Mouse (Mus musculus) gastrocnemius, adult 2 months (tissue): ENCODE results near the gene Gm10073. TPM values are rescaled to one million over a fixed set of nuclear protein-coding genes. Genes with fewer than 3 reads are reported as not detected.
A peak's percentile ranks its signal among the peaks of the same experiment; 100 is the strongest.

Source experiments
- DNase-seq: peaks from one replicate; pipeline ENCODE4 v3.0.0; 2022
- H3K27ac ChIP-seq: fragments of 200-600 bp; 2 replicates; pipeline ENCODE4 v1.8.1; 2022; ENCODE audit warnings: mild to moderate bottlenecking
- H3K4me3 ChIP-seq: fragments of 200-600 bp; 2 replicates; pipeline ENCODE4 v1.8.1; 2022; ENCODE audit warnings: mild to moderate bottlenecking, moderate library complexity
- CTCF ChIP-seq: fragments of 200-600 bp; IDR thresholded peaks from 2 replicates; pipeline ENCODE4 v1.8.1; 2022; ENCODE audit warnings: antibody characterized with exemption, mild to moderate bottlenecking, moderate library complexity
- intact Hi-C: fragments of 180-260 bp; cut with DNase I; formaldehyde crosslinking; loops from one replicate; pipeline ENCODE4 v1.15.1; 2025
- total RNA-seq, 2 experiments: library from RNA; stranded (reverse); gene quantifications; 2 replicates each; pipeline ENCODE4 v1.2.3; 2021

The Gm10073 gene
- total RNA-seq, 2 experiments from 2014 or later = 92.2 to 103 TPM

DNA sequence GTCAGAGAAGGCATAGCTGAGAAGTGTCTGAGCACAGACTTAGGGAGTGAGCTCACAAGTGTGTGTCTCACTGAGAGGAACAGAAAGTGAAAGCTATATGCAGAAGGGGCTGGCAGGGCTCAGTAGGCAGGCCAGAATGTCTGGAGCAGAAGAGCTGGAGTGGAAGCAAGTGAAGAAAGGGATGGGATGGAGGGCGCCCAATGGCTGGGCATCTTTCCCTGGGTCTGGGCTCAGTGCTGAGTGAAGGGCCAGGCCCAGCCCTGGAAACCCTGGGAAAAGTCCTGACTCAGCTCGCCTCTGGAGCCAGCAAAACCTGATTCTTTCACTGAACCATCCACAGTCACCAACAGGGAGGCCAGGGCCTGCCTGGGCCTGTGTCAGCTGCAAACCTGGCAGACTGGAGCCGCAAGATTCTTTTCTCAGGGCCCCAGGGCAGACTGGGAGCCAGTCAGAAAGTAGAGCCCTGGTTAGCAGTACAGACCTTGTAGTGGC is 9.5 kb downstream of the Gm10073 start:
- peak; percentile 57 for DNase-seq
- Histone ChIP-seq H3K4me3 (no peak overlapping the region), H3K27ac (peak overlapping the region; percentile 50)
- intact Hi-C loops = no loop called here
- TF ChIP-seq CTCF = no peak

GRCm38 (mm10) chr8:106561097-106561865 is 12.0 kb downstream of the Gm10073 start:
- H3K27ac ChIP-seq = 0 out of 2 replicates have a peak overlapping the region, but pooled peaks have one; percentile 1
- intact Hi-C loops = loop anchor here (1.0 kb wide), 1 partner anchor 86 kb away; no protein-coding TSS in a partner anchor
- no peak overlapping the region; the same call in 1 of the 2 replicates for H3K4me3 ChIP-seq
- peak; percentile 88 for TF ChIP-seq CTCF
- DNase-seq = peak; percentile 87

DNA sequence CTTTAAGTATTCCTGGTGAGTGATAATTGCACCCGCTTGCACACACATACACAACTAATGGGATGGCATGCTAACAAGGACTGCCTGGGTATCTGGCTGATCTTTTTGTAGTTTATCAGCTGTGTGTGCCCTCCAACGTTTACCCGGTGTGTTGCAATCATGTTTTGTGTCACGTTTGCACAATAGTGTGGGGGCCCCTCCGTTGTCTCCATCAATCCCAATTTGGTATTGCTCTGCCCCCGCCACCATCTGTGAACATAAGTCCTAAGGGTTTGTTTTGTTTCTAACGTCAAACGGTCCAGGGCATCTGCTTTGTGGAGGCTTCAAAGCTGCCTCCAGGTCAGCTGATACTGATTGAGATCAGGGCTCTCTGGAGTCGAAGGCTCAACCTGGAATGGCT is 13.4 kb downstream of the Gm10073 start:
- intact Hi-C loops = no loop called here
- DNase-seq = no peak
- no peak for TF ChIP-seq CTCF
- no peak overlapping the region for H3K4me3 ChIP-seq
- H3K27ac ChIP-seq = no peak overlapping the region

GRCm38 (mm10) chr8:106556068-106556645 is 17.1 kb downstream of the Gm10073 start:
- intact Hi-C loops = no loop called here
- DNase-seq = no peak
- TF ChIP-seq CTCF = no peak
- Histone ChIP-seq H3K27ac (no peak overlapping the region), H3K4me3 (no peak overlapping the region)

DNA sequence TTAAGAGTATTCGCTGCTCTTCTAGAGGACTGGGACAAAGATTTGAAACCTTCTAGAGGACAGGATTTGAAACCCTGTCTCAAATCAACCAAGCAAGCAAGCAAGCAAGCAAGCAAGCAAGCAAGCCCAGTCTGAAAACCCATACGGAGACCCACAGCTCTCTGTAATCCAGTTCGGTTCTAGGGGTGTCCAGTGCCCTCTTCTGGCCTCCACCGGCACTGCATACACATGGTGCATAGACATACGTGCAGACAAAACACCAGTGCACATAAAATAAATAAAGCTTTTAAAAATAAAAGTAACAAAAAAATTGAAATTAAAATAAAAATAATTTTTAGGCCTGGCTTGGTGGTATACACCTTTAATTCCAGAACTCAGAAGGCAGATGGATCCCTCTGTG is 19.2 kb downstream of the Gm10073 start:
- intact Hi-C loops = no loop called here
- no peak for TF ChIP-seq CTCF
- Histone ChIP-seq H3K27ac (no peak overlapping the region), H3K4me3 (no peak overlapping the region)
- DNase-seq = no peak

DNA sequence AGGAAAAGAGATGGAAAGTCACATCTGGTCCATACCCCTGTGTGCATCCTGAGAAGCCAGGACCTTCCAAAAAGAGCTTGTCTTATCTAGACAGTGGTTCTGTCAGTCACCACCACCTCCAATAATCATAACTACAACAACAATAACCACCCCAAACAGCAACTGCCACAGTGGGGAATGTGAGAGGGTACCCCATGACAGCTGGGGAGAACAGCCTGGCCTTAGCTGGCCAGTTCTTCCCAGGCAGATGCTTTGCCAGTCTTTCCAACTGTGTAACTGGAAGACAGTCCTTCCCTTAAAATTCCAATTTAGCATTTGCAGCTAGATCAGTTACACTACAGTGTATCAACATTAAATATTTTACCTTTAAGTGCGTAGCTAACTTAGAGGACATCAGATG is 22.4 kb downstream of the Gm10073 start:
- DNase-seq = no peak
- Histone ChIP-seq H3K4me3 (no peak overlapping the region), H3K27ac (no peak overlapping the region)
- no peak for TF ChIP-seq CTCF
- intact Hi-C loops = no loop called here

DNA sequence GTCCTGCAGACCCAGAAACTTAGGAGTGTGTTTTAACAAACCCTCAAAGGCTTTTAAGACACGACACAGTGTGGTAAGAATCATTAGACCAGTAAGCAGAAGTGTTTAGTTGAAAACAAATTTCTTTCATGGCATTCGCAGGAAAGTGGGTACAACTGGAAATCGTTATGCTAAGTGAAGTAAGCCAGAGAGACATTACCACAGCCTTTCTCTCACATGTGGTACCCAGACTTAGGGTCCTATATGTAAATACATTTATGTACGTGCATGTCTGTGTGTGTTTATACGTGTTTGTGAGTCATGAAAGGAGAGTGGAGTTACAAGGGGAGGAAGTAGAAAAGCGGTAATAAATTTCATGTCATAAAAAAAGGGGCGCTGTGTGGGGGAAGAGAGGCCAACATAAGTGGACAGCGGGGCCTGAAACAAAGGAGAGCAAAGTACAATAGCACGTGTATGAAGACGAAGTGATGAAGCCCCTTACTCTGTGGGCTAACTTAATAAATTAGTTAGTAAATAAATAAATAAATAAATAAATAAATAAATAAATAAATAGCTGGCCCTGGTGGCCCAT is 24.8 kb downstream of the Gm10073 start:
- TF ChIP-seq CTCF = no peak
- Histone ChIP-seq H3K27ac (no peak overlapping the region), H3K4me3 (no peak overlapping the region)
- intact Hi-C loops = no loop called here
- no peak for DNase-seq

- H3K4me3 ChIP-seq = no peak overlapping the region
- H3K27ac ChIP-seq = no peak overlapping the region
- TF ChIP-seq CTCF = no peak
- intact Hi-C loops = no loop called here
- no peak for DNase-seq
Measured at GRCm38 (mm10) chr8:106546746-106547145, 26.5 kb downstream of the Gm10073 start.

DNA sequence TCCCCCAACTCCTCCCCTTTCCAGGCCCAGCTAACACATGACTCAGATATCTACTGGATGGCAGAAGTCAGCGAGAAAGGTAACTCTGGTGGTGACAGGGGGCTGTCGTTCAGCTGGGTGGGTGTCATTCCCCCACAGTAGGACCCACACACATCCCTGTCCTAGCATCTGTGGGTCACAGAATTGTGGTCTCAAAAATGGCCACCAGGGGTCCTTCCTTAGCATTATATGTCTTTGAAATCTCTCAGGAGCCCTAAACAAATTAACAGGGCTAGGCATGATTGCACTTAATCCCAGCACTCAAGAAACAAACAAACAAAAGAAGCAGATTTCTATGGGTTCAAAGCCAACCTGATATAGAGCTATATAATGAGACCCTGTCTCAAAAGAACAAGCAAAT is 28.1 kb downstream of the Gm10073 start:
- Histone ChIP-seq H3K4me3 (no peak overlapping the region), H3K27ac (no peak overlapping the region)
- intact Hi-C loops = no loop called here
- DNase-seq = no peak
- peak; percentile 36 for TF ChIP-seq CTCF

DNA sequence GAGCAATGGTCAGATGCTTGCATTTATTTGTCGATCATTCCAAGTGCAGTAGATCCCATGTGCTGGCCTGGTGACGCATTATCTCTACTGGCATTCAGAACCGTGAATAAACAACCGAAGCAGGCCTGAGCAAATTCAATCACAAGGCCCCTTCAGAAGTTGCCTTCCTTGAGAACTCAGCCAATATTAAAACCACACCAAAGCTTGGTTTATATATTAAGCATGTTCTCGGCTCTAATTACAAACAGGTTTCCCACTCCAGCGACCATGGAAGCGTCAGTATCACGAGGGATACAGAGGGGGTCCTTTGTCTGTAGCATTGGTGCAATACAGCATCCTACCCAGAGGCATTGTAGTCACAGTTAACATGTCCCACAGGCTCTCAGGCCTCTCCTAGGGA is 30.2 kb downstream of the Gm10073 start:
- no peak for TF ChIP-seq CTCF
- Histone ChIP-seq H3K27ac (no peak overlapping the region), H3K4me3 (no peak overlapping the region)
- DNase-seq = no peak
- intact Hi-C loops = no loop called here

DNA sequence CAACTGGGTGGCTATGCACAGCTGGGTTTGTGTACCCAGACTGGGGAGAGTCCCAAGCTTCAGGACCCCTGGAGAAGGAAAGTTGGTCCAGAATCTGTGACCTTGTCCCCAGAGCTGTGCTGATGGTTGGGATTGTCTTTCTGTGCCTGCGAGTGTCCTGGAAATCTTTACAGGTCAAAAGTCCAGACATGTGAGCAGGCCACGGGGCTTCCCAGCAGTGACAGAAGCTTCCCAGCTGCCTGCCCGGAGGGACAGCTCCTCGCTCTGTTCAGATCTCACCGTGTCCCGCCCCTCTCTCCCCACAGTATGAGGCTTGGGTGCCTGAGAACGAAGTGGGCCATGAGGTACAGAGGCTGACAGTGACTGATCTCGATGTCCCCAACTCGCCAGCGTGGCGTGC is 32.3 kb downstream of the Gm10073 start:
- no peak for TF ChIP-seq CTCF
- intact Hi-C loops = no loop called here
- no peak overlapping the region for H3K27ac ChIP-seq
- H3K4me3 ChIP-seq = no peak overlapping the region
- no peak for DNase-seq

DNA sequence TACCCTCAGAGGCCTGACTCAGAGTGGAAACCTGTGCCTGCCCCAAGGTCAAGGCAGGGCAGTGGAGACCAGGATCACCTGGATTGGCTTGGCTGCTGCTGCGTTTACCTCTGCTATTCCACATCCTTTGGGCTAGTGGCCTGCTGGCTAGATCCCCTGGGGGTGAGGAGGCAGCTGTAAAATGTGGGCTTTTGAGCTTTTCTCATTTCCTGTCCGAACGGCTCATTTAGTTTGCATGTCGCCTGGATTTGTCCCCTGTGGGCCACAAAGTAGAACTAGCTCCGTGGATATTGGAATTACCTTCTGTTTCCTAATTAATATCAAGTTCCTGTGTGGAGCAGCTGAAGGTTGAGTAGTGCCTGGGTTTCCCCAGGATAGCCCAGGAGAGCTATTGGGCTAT is 34.1 kb downstream of the Gm10073 start:
- intact Hi-C loops = no loop called here
- TF ChIP-seq CTCF = no peak
- DNase-seq = no peak
- H3K27ac ChIP-seq = no peak overlapping the region
- H3K4me3 ChIP-seq = no peak overlapping the region

DNA sequence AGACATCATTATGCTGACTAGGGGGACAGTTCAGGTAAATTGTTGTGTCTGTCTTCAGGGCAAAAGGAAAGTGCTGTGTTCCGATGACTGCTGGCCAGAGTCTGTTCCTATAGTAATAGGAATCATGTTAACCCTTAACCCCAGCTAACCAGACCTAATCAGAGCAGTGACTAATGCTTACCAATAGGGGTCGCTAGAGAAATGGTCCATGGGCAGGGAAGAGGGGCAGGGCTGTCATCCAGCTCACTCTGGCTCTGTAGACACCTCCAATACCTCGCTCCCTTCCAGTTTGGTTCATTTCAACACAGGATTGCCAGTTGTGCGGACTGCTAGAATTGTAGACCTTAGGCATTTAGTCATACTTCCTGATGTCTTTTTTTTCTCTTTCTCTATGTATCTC is 37.8 kb downstream of the Gm10073 start:
- no peak overlapping the region for H3K27ac ChIP-seq
- H3K4me3 ChIP-seq = no peak overlapping the region
- peak; percentile 43; the same call in 1 of the 2 replicates for TF ChIP-seq CTCF
- no peak for DNase-seq
- intact Hi-C loops = no loop called here

DNA sequence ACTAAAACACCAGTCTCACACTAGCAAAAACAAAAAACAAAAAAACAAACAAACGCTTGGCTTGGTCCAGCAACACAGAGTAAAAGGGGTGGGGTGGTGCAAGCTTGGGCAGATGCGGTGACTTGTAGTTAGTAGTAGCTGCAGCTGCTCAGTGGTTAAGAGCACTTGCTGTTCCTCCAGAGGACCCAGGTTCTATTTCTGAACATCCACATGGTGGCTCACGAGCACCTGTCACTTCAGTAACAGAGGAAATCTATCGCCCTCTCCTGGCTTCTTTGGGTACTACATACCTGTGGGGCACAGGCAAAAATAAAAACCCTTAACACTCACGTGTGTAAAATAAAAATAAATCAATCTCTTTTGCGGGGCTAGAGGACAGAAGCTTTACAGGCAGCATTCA is 38.8 kb downstream of the Gm10073 start:
- intact Hi-C loops = loop anchor here (1.0 kb wide), 1 partner anchor 101 kb away; no protein-coding TSS in a partner anchor
- TF ChIP-seq CTCF = peak; percentile 79
- peak; percentile 50 for DNase-seq

More for the DNA sequence above, 38.8 kb downstream of the Gm10073 start:
- H3K4me3 ChIP-seq = no peak overlapping the region
- H3K27ac ChIP-seq = no peak overlapping the region
